7 mouse cellular contexts compared by ENCODE assay signal in the genomic region with DNA sequence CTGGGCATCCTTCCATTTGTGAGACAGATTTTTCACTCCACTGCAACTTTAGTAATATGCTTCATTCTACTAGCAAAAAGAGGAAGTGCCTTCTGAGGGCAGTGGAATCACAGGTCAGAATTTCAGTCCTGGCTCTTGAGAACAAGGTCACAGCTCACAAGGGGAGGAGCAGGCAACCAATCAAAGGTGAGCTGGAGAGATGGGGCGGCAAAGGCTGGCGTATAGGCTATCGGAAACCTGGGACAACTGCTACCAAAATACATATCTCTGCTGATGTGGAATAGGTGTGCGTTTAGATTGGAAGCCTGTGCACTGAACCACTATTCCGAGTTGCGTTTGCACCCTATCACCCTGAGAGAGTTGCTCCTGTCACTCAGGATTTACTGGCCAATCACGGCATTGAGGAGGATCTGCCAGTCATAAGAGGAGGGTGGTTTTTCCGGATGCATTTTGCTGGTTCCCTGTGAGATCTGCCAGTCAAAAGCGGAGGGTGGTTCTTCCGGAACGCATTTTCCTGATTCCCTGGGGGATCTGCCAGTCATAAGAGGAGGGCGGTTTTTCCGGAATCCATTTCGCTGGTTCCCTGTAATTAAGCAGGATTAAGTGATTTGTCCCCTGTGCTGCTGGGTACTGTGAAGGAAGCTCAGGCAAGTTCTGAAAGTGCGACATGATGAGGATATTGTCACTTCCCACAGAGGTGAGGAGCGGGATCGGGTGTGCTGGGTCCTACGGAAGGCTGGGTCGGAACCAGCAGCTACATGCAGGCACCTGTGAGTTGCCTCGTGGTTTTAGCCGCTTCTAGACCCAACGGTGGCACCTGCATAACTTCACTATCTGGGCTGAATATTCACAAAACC.
DNase-seq lines count a peak whose midpoint lies in the region; ATAC-seq and TF ChIP-seq lines count a peak whose summit lies in the region.
"Not testable (repeated sequence)": the region's sequence is repeated elsewhere in the genome, so short reads cannot be mapped to it uniquely, and the experiment has no call there.

No protein-coding gene starts in this region.

- not testable (repeated sequence) for H3K4me1 ChIP-seq in embryonic facial prominence, embryonic 10.5 days; intestine, postnatal 0 days (replicated peaks; ENCODE audit: control insufficient read depth, insufficient read depth, low read length); midbrain, embryonic 12.5 days; small intestine, adult 2 months (ENCODE audit: control insufficient read depth, insufficient read depth, insufficient read length, low read length)

- H3K27me3 ChIP-seq in embryonic facial prominence, embryonic 10.5 days (replicated peaks; ENCODE audit: low read depth, poor library complexity, severe bottlenecking); intestine, postnatal 0 days (replicated peaks; ENCODE audit: control insufficient read depth, insufficient read depth, low read length); midbrain, embryonic 12.5 days; small intestine, adult 2 months (ENCODE audit: control insufficient read depth, insufficient read depth, low read length): not testable (repeated sequence)

- not testable (repeated sequence) for H3K36me3 ChIP-seq in embryonic facial prominence, embryonic 10.5 days (replicated peaks); intestine, postnatal 0 days (ENCODE audit: control insufficient read depth, insufficient read depth); midbrain, embryonic 12.5 days; small intestine, adult 2 months (ENCODE audit: control insufficient read depth, insufficient read depth, low read length)

- under 1% methylated on average over 22 of the region's 22 CpGs for WGBS in embryonic facial prominence, embryonic 10.5 days
- 1% methylated on average over 15 of the region's 22 CpGs for WGBS in intestine, postnatal 0 days
- under 1% methylated on average over 21 of the region's 22 CpGs for WGBS in midbrain, embryonic 12.5 days
- under 1% methylated on average over 22 of the region's 22 CpGs for WGBS in small intestine, adult 2 months

- peak overlapping the region; percentile 63 for H3K4me2 ChIP-seq in intestine, postnatal 0 days (replicated peaks; ENCODE audit: low read depth)
- H3K4me2 ChIP-seq in midbrain, embryonic 12.5 days (replicated peaks), result peak overlapping the region; percentile 55

- peak overlapping the region; percentile 73 for H3K27ac ChIP-seq in embryonic facial prominence, embryonic 10.5 days (replicated peaks)
- not testable (repeated sequence) for H3K27ac ChIP-seq in intestine, postnatal 0 days (ENCODE audit: low read depth, low read length)
- H3K27ac ChIP-seq in midbrain, embryonic 12.5 days (replicated peaks), result peak overlapping the region; percentile 66
- H3K27ac ChIP-seq in small intestine, adult 2 months (ENCODE audit: insufficient read depth, low read depth, low read length), result peak overlapping the region; percentile 85

- TF ChIP-seq CTCF in intestine, postnatal 0 days (IDR thresholded peaks at IDR 0.05; ENCODE audit: low read depth); small intestine, adult 2 months (IDR thresholded peaks at IDR 0.05; ENCODE audit: extremely low read depth, insufficient read length, insufficient replicate concordance, low read depth, low read length): not testable (repeated sequence)

- intact Hi-C loops in left cerebral cortex, postnatal 4 days (cut with DNase I), result not testable (repeated sequence)

- H3K4me3 ChIP-seq in embryonic facial prominence, embryonic 10.5 days, result peak overlapping the region; percentile 65
- H3K4me3 ChIP-seq in intestine, postnatal 0 days (ENCODE audit: low read depth, low read length), result peak overlapping the region; percentile 53
- H3K4me3 ChIP-seq in midbrain, embryonic 12.5 days, result peak overlapping the region; percentile 55
- H3K4me3 ChIP-seq in small intestine, adult 2 months (ENCODE audit: low read depth, low read length), result peak overlapping the region; percentile 72

- DNase-seq in adrenal gland, postnatal 10 days, result peak; percentile 91
- DNase-seq in embryonic facial prominence, embryonic 10.5 days (ENCODE audit: low spot score), result peak; percentile 90
- peak; percentile 88 for DNase-seq in gonadal fat pad, adult 2 months (ENCODE audit: low read depth)
- peak; percentile 86 for DNase-seq in left cerebral cortex, postnatal 4 days

- not testable (repeated sequence) for H3K9me3 ChIP-seq in embryonic facial prominence, embryonic 10.5 days; intestine, postnatal 0 days (ENCODE audit: control insufficient read depth); midbrain, embryonic 12.5 days

- ATAC-seq in intestine, postnatal 0 days, result peak; percentile 100
- peak; percentile 100 for ATAC-seq in midbrain, embryonic 12.5 days (ENCODE audit: low FRiP score, low read depth)

- not testable (repeated sequence) for TF ChIP-seq POLR2A in small intestine, adult 2 months (IDR thresholded peaks at IDR 0.05; ENCODE audit: low read depth, low read length)

- H3K9ac ChIP-seq in intestine, postnatal 0 days (ENCODE audit: low read depth, low read length), result peak overlapping the region; percentile 37; the same call in 1 of the 2 replicates
- peak overlapping the region; percentile 48 for H3K9ac ChIP-seq in midbrain, embryonic 12.5 days (replicated peaks)
